Mouse (Mus musculus): ENCODE results near the gene Coil. TPM values are rescaled to one million over a fixed set of nuclear protein-coding genes. Genes with fewer than 3 reads are reported as not detected.

Gene Coil
- polyA plus RNA-seq, 2 experiments, result 2.6 to 4.0 TPM

GRCm38 (mm10) chr11:88986616-88987015 is 16.6 kb downstream of the Coil start:
- TF ChIP-seq CTCF (IDR thresholded peaks at IDR 0.05; ENCODE audit: low read depth) (peak; percentile 40), EP300 (IDR thresholded peaks at IDR 0.05; ENCODE audit: low read depth) (no peak)
- DNase-seq (ENCODE audit: low read depth in 3 of 3, low spot score in 3 of 3), result no peak
- Histone ChIP-seq H3K27ac (no peak overlapping the region), H3K27me3 (ENCODE audit: control insufficient read depth, insufficient read depth, low read length) (no peaks in the 10 kb centered on the region), H3K9ac (replicated peaks) (no peak overlapping the region), H3K36me3 (replicated peaks; ENCODE audit: control insufficient read depth, insufficient read depth, low read depth) (no peaks in the 10 kb centered on the region; the same call in 1 of the 2 replicates), H3K4me2 (ENCODE audit: low read depth) (no peak overlapping the region), H3K4me3 (ENCODE audit: insufficient read depth in 1 of 2, low read depth in 2 of 2, low read length in 2 of 2) (no peak overlapping the region), H3K4me1 (replicated peaks; ENCODE audit: control insufficient read depth in 2 of 2, insufficient read depth in 2 of 2, low read length in 1 of 2) (peaks cover 0 to 5% of the 10 kb centered on the region in 2 experiments; a peak in 1 of 4 replicates), H3K9me3 (ENCODE audit: control insufficient read depth, low read length) (no peaks in the 10 kb centered on the region)
- no peak for ATAC-seq (ENCODE audit: insufficient read depth)
- WGBS (ENCODE audit: insufficient replicate concordance), result 80% methylated on average over 10 of the region's 10 CpGs

- no peak overlapping the region for H3K27ac ChIP-seq
- ATAC-seq (ENCODE audit: insufficient read depth) (no peak), DNase-seq (ENCODE audit: low read depth in 3 of 3, low spot score in 3 of 3) (no peak)
- H3K9me3 ChIP-seq (ENCODE audit: control insufficient read depth, low read length), result no peaks in the 10 kb centered on the region
- H3K9ac ChIP-seq (replicated peaks), result no peak overlapping the region
- TF ChIP-seq EP300 (IDR thresholded peaks at IDR 0.05; ENCODE audit: low read depth) (no peak), CTCF (IDR thresholded peaks at IDR 0.05; ENCODE audit: low read depth) (no peak)
- H3K4me1 ChIP-seq (replicated peaks; ENCODE audit: control insufficient read depth in 2 of 2, insufficient read depth in 2 of 2, low read length in 1 of 2), result 0 out of 4 replicates have a peak, but pooled peaks cover 0 to 3% of the 10 kb centered on the region in 2 experiments
- H3K4me3 ChIP-seq (ENCODE audit: insufficient read depth in 1 of 2, low read depth in 2 of 2, low read length in 2 of 2), result no peak overlapping the region
- no peaks in the 10 kb centered on the region for H3K27me3 ChIP-seq (ENCODE audit: control insufficient read depth, insufficient read depth, low read length)
- H3K36me3 ChIP-seq (replicated peaks; ENCODE audit: control insufficient read depth, insufficient read depth, low read depth), result no peaks in the 10 kb centered on the region
- 62% methylated on average over 5 of the region's 5 CpGs for whole genome bisulfite sequencing (ENCODE audit: insufficient replicate concordance)
- H3K4me2 ChIP-seq (ENCODE audit: low read depth), result no peak overlapping the region
These were observed 18.9 kb downstream of the Coil start for GRCm38 (mm10) chr11:88988956-88989355.

- DNase-seq (ENCODE audit: low read depth in 3 of 3, low spot score in 3 of 3), result peak in 2 of 3 experiments; percentile 43 to 60
- TF ChIP-seq CTCF (IDR thresholded peaks at IDR 0.05; ENCODE audit: low read depth) (peak; percentile 71), EP300 (IDR thresholded peaks at IDR 0.05; ENCODE audit: low read depth) (no peak)
These were observed 19.5 kb downstream of the Coil start for GRCm38 (mm10) chr11:88989530-88989929.

GRCm38 (mm10) chr11:88993186-88993585 is 23.1 kb downstream of the Coil start:
- Histone ChIP-seq H3K27ac (no peak overlapping the region), H3K27me3 (ENCODE audit: control insufficient read depth, insufficient read depth, low read length) (no peaks in the 10 kb centered on the region), H3K9ac (replicated peaks) (no peak overlapping the region), H3K9me3 (ENCODE audit: control insufficient read depth, low read length) (no peaks in the 10 kb centered on the region), H3K4me1 (replicated peaks; ENCODE audit: control insufficient read depth in 2 of 2, insufficient read depth in 2 of 2, low read length in 1 of 2) (peaks cover 7% of the 10 kb centered on the region in 2 experiments; a peak in 3 of 4 replicates), H3K4me2 (ENCODE audit: low read depth) (no peak overlapping the region), H3K36me3 (replicated peaks; ENCODE audit: control insufficient read depth, insufficient read depth, low read depth) (no peaks in the 10 kb centered on the region), H3K4me3 (ENCODE audit: insufficient read depth in 1 of 2, low read depth in 2 of 2, low read length in 2 of 2) (no peak overlapping the region)
- no peak for TF ChIP-seq CTCF (IDR thresholded peaks at IDR 0.05; ENCODE audit: low read depth)
- no peak for TF ChIP-seq EP300 (IDR thresholded peaks at IDR 0.05; ENCODE audit: low read depth)
- 46% methylated on average over 7 of the region's 7 CpGs for WGBS (ENCODE audit: insufficient replicate concordance)
- DNase-seq (ENCODE audit: low read depth in 3 of 3, low spot score in 3 of 3) (no peak), ATAC-seq (ENCODE audit: insufficient read depth) (no peak)

More at GRCm38 (mm10) chr11:88989530-88989929, 19.5 kb downstream of the Coil start:
- H3K4me1 ChIP-seq (replicated peaks; ENCODE audit: control insufficient read depth in 2 of 2, insufficient read depth in 2 of 2, low read length in 1 of 2), result 0 out of 4 replicates have a peak, but pooled peaks cover 0 to 3% of the 10 kb centered on the region in 2 experiments
- H3K36me3 ChIP-seq (replicated peaks; ENCODE audit: control insufficient read depth, insufficient read depth, low read depth), result no peaks in the 10 kb centered on the region
- H3K4me2 ChIP-seq (ENCODE audit: low read depth), result no peak overlapping the region
- no peaks in the 10 kb centered on the region for H3K9me3 ChIP-seq (ENCODE audit: control insufficient read depth, low read length)
- H3K4me3 ChIP-seq (ENCODE audit: insufficient read depth in 1 of 2, low read depth in 2 of 2, low read length in 2 of 2), result no peak overlapping the region
- no peaks in the 10 kb centered on the region for H3K27me3 ChIP-seq (ENCODE audit: control insufficient read depth, insufficient read depth, low read length)
- 26% methylated on average over 5 of the region's 5 CpGs for WGBS (ENCODE audit: insufficient replicate concordance)
- no peak overlapping the region for H3K27ac ChIP-seq
- no peak overlapping the region for H3K9ac ChIP-seq (replicated peaks)
- ATAC-seq (ENCODE audit: insufficient read depth), result peak; percentile 84

- Histone ChIP-seq H3K27ac (no peak overlapping the region), H3K4me1 (replicated peaks; ENCODE audit: control insufficient read depth in 2 of 2, insufficient read depth in 2 of 2, low read length in 1 of 2) (peaks cover 7 to 9% of the 10 kb centered on the region in 2 experiments; a peak in 3 of 4 replicates), H3K9ac (replicated peaks) (no peak overlapping the region), H3K36me3 (replicated peaks; ENCODE audit: control insufficient read depth, insufficient read depth, low read depth) (no peaks in the 10 kb centered on the region), H3K9me3 (ENCODE audit: control insufficient read depth, low read length) (no peaks in the 10 kb centered on the region), H3K27me3 (ENCODE audit: control insufficient read depth, insufficient read depth, low read length) (no peaks in the 10 kb centered on the region), H3K4me2 (ENCODE audit: low read depth) (no peak overlapping the region), H3K4me3 (ENCODE audit: insufficient read depth in 1 of 2, low read depth in 2 of 2, low read length in 2 of 2) (no peak overlapping the region)
- DNase-seq (ENCODE audit: low read depth in 3 of 3, low spot score in 3 of 3), result peak in 2 of 3 experiments; percentile 45 to 62
- TF ChIP-seq CTCF (IDR thresholded peaks at IDR 0.05; ENCODE audit: low read depth) (peak; percentile 85), EP300 (IDR thresholded peaks at IDR 0.05; ENCODE audit: low read depth) (no peak)
- peak; percentile 34; the same call in 1 of the 2 replicates for ATAC-seq (ENCODE audit: insufficient read depth)
- WGBS (ENCODE audit: insufficient replicate concordance), result 18% methylated on average over 5 of the region's 5 CpGs
These were observed 23.6 kb downstream of the Coil start for GRCm38 (mm10) chr11:88993625-88994024.

All from liver, embryonic 14.5 days (tissue).